Mouse (Mus musculus) lung, embryonic 16.5 days (tissue): ENCODE measurements around the gene Cops6. TPM values are rescaled to one million over a fixed set of nuclear protein-coding genes. Genes with fewer than 3 reads are reported as not detected.
A peak's percentile ranks its signal among the peaks of the same experiment; 100 is the strongest.

ENCODE experiments used
- ATAC-seq: fragments of 200-750 bp; cut with Nextera tagmentation; 2 replicates; pipeline ENCODE4 v1.8.0; 2017; ENCODE audit warnings: low read depth, mild to moderate bottlenecking, moderate library complexity
- H3K27ac ChIP-seq: fragments of 300-500 bp; sonication (generic); 2 replicates; pipeline ENCODE4 v1.5.1; 2014; ENCODE audit warnings: mild to moderate bottlenecking, control low read depth, low read length
- H3K27me3 ChIP-seq: fragments of 300-500 bp; sonication (generic); 2 replicates; pipeline ENCODE4 v1.6.1; 2014; ENCODE audit warnings: low read depth, low read length, mixed read lengths; ENCODE audit not compliant: control insufficient read depth, insufficient read depth
- H3K36me3 ChIP-seq: fragments of 300-500 bp; sonication (generic); 2 replicates; pipeline ENCODE4 v1.6.1; 2014; ENCODE audit warnings: low read length; ENCODE audit not compliant: control insufficient read depth, insufficient read depth
- H3K4me1 ChIP-seq: fragments of 300-500 bp; sonication (generic); replicated peaks from 2 replicates; pipeline ENCODE4 v1.6.1; 2014; ENCODE audit warnings: low read length, mixed read lengths; ENCODE audit not compliant: control insufficient read depth, insufficient read depth
- H3K4me2 ChIP-seq: fragments of 300-500 bp; sonication (generic); 2 replicates; pipeline ENCODE4 v1.6.1; 2014; ENCODE audit warnings: low read depth, low read length, control low read depth
- H3K4me3 ChIP-seq: fragments of 300-500 bp; sonication (generic); 2 replicates; pipeline ENCODE4 v1.5.1; 2014; ENCODE audit warnings: mild to moderate bottlenecking, low read length, control low read depth
- H3K9ac ChIP-seq: fragments of 300-500 bp; sonication (generic); 2 replicates; pipeline ENCODE4 v1.6.1; 2014; ENCODE audit warnings: low read length, control low read depth
- H3K9me3 ChIP-seq: fragments of 300-500 bp; sonication (generic); 2 replicates; pipeline ENCODE4 v1.6.1; 2016; ENCODE audit warnings: low read length; ENCODE audit not compliant: control insufficient read depth
- WGBS: fragments of 180-500 bp; shearing (Covaris S2); extraction: QIAGEN DNeasy Blood & Tissue Kit; methylation state at CpG from one replicate; pipeline ENCODE4 v1.1.7; 2014; 5-methylcytosine and 5-hydroxymethylcytosine counted together
- microRNA counts: library from miRNA; unstranded; fragments of <30 nt; microRNA quantifications from one replicate; lab custom pipeline; 2016
- microRNA-seq: library from miRNA; unstranded; fragments of <30 nt; microRNA quantifications from one replicate; pipeline ENCODE4, GENCODE M21; 2016
- polyA plus RNA-seq: library from polyadenylated mRNA; unstranded; fragments of >200 nt; fragmentation: Nextera tagmentation; extraction: Ambion mirVana; gene quantifications from 2 replicates; pipeline ENCODE4 v1.2.1, GENCODE M21; 2015

Cops6 gene
- polyA plus RNA-seq, 1 experiment from 2014 or later = 292 TPM

DNA sequence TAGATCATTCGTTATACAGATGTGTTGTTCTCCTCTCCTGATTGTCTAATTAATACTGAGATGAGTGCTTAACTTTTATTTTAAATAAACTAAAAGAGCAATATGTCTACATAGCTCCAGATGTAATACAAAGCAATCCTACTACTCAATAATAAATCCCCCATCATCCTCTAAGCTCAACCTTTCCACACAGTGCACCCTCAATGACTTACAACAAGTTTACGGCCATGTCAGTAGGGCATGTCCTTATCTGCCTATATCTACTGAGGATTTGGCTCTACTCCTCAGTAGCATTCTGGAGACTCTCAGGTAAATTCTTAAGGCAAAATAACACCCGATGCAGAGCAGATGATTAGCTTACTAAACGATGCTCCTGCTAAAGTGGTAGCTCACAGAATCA lies 47.0 kb downstream of the Cops6 start:
- H3K9me3 ChIP-seq = 0 out of 2 replicates have a peak, but pooled peaks cover 3% of the 10 kb centered on the region
- WGBS = 83% methylated on average over 4 of the region's 4 CpGs

More for the DNA sequence above, 47.0 kb downstream of the Cops6 start:
- no peak for ATAC-seq
- no peaks in the 10 kb centered on the region for H3K4me1 ChIP-seq
- no peaks in the 10 kb centered on the region for H3K36me3 ChIP-seq
- no peak overlapping the region for H3K4me2 ChIP-seq
- H3K4me3 ChIP-seq = no peak overlapping the region
- no peak overlapping the region for H3K27ac ChIP-seq
- H3K9ac ChIP-seq = no peak overlapping the region
- no peaks in the 10 kb centered on the region for H3K27me3 ChIP-seq

MicroRNAs within 50 kb of the gene (microRNA counts, 519-probe panel; counts per million panel counts)
- microRNA mmu-miR-106b (lab: Ali Mortazavi, UCI) = 4,286 counts per million, percentile 87 among the panel's probes with 10 or more counts
- 5,089 counts per million, percentile 95 among the panel's probes with 10 or more counts for microRNA mmu-miR-25 (lab: Ali Mortazavi, UCI)
- 4,235 counts per million, percentile 85 among the panel's probes with 10 or more counts for microRNA mmu-miR-93 (lab: Ali Mortazavi, UCI)

Small RNAs within 50 kb of the gene (microRNA-seq; reads per million reads assigned to microRNA genes)
- gene Mir106b (6,708 reads per million, percentile 92 among the genes with 10 or more reads in this experiment), gene Mir25 (565 reads per million, percentile 70 among the genes with 10 or more reads in this experiment), gene Mir93 (9,171 reads per million, percentile 94 among the genes with 10 or more reads in this experiment)

Other genes starting within 250 kb of the Cops6 start
- gene Cyp3a13, start 239.5 kb upstream of the Cops6 start, polyA plus RNA-seq = 0.77 and 0.79 TPM in 2 replicates
- 0.08 and 0.10 TPM in 2 replicates for gene Gjc3, start 198.0 kb upstream of the Cops6 start, polyA plus RNA-seq
- gene Azgp1, start 179.6 kb upstream of the Cops6 start, polyA plus RNA-seq = 1.1 TPM in 1 of 2 replicates, not detected in the other
- not detected in 2 replicates for gene Smok3a, start 139.8 kb upstream of the Cops6 start, polyA plus RNA-seq
- not detected in 2 replicates for gene Smok3b, start 139.6 kb upstream of the Cops6 start, polyA plus RNA-seq
- not detected in 2 replicates for gene Smok3c, start 107.9 kb upstream of the Cops6 start, polyA plus RNA-seq
- 14.8 and 18.1 TPM in 2 replicates for gene Zkscan1, start 76.0 kb upstream of the Cops6 start, polyA plus RNA-seq
- gene Zscan21, start 44.2 kb upstream of the Cops6 start, polyA plus RNA-seq = 57.9 and 61.5 TPM in 2 replicates
- gene Zfp113, start 5.3 kb upstream of the Cops6 start, polyA plus RNA-seq = 22.8 and 24.0 TPM in 2 replicates
- 26.2 and 27.4 TPM in 2 replicates for gene Ap4m1, start 10.9 kb downstream of the Cops6 start, polyA plus RNA-seq
- 180 and 197 TPM in 2 replicates for gene Mcm7, start 11.4 kb downstream of the Cops6 start, polyA plus RNA-seq
- gene Taf6, start 26.4 kb downstream of the Cops6 start, polyA plus RNA-seq = 87.3 and 88.8 TPM in 2 replicates
- gene Cnpy4, start 26.4 kb downstream of the Cops6 start, polyA plus RNA-seq = 59.5 and 60.5 TPM in 2 replicates
- 7.6 and 8.8 TPM in 2 replicates for gene Mblac1, start 33.2 kb downstream of the Cops6 start, polyA plus RNA-seq
- not detected in 2 replicates for gene Nxpe5, start 64.8 kb downstream of the Cops6 start, polyA plus RNA-seq
- 56.7 and 62.1 TPM in 2 replicates for gene Lamtor4, start 94.4 kb downstream of the Cops6 start, polyA plus RNA-seq
- gene BC037034, start 103.0 kb downstream of the Cops6 start, polyA plus RNA-seq = 3.8 and 6.2 TPM in 2 replicates
- gene Gal3st4, start 111.8 kb downstream of the Cops6 start, polyA plus RNA-seq = 1.2 and 1.5 TPM in 2 replicates
- 0.13 and 0.19 TPM in 2 replicates for gene Gm43720, start 118.9 kb downstream of the Cops6 start, polyA plus RNA-seq
- 16.7 and 17.1 TPM in 2 replicates for gene Gpc2, start 118.9 kb downstream of the Cops6 start, polyA plus RNA-seq
- 3.5 and 4.4 TPM in 2 replicates for gene Stag3, start 119.2 kb downstream of the Cops6 start, polyA plus RNA-seq
- gene Pvrig, start 180.9 kb downstream of the Cops6 start, polyA plus RNA-seq = 0.39 TPM in 1 of 2 replicates, not detected in the other